Mouse (Mus musculus) effector memory CD4-positive, alpha-beta T cell, adult 7 months (primary cell): Measurements from ENCODE around the gene Rps27rt. TPM values are rescaled to one million over a fixed set of nuclear protein-coding genes. Genes with fewer than 3 reads are reported as not detected.

ENCODE experiments used
- polyA plus RNA-seq: library from polyadenylated mRNA; unstranded; fragments of 100-300 nt; shearing (Covaris generic); gene quantifications from one replicate; pipeline ENCODE4 v1.2.1, GENCODE M21; 2017

Gene Rps27rt
- polyA plus RNA-seq, result 3,421 TPM

DNA sequence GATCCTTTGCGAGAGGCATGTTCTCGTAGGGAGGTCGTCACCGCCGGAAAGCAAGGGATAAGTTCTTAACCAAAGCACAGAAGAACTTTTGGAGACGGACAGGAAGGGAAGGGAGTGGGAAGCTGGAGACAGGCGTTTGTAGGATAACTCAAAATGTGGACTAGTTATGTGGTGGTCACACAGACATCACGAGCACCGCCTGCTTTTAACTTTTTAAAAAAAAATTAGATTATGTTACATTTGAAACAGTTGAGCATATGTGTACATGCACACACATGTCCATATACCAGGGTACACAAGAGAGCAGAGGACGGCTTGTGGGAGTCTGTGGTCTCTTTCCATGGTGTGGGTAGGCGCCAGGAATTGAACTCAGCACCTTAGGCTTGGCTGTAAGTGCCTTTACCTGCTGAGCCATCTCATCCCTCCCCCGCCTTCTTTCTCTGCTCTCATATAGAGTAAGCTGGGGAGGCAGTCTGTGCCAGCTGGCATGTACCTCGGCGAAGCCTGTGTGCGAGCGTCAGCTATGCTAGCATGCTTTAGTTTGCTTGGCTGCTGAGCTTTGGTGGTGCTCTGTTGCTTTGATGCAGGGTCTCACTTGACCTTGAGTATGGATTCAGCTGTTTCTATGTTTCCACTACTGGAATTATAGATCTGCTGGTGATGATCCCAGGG is at the start of gene Rps27rt:
TSS of gene Rps27rt (minus strand) at position 51 of the 672 bp plus-strand sequence.

DNA sequence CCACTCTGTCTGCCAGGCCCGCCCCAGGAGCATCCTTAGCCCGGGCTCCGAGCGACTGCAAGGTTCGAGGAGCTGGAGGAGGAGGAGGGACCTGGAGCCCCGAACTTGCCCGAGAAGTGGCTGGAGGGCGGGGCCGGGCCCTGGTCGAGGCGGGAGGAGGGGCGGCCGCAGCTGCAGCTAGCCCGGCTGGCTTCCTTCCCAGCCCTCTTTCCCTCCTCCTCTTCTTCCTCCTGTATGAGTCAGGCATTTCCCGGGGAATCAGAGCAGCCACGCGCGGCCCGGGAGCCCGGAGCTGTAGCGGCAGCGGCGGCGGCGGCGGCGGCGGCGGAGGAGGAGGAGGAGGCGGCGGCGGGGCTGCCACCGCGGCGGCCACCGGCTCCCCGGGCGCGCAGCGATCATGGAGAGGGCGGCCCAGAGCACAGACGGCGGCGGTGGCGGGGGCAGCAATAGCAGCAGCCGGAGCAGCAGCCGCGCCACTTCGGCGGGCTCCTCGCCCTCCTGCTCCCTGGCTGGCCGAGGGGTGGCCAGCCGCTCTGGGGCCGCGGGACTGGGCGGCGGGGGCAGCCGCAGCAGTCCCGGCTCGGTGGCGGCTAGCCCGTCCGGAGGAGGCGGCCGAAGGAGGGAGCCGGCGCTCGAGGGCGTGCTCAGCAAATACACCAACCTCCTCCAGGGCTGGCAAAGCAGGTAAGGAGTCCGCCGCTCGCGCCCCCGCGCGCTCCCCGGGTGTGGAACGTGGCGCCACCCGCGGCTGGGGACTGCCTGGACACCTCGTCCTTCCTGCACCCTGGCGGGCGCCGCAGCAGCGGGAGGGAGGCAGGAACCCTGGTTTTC is 4.0 kb downstream of the Rps27rt start, which contains the start of gene Osbpl10:
TSS of gene Osbpl10 (plus strand) at position 289 of the 831 bp plus-strand sequence.

DNA sequence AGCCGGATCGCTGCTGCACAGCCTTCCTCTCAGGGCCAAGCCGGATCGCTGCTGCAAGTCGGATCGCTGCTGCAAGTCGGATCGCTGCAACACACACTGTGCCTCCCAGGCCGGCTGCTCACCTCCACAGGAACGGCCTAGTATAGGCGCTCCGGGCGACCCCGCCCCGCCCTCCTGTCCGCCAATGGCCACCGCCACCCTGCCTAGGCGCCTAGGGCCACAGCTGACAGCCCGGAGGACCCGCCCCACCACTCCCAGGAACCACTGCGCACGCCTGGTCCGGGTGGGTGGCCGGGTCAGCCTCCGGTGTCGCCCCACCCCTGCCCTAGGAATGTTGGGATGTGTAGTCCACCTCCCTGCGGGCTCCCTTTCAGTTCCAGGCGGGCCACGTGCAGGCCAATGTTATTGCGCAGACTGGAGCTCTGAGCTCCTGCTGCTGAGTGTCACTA is 48.8 kb downstream of the Rps27rt start, which contains the start of gene Gpd1l:
TSS of gene Gpd1l (minus strand) at position 265 of the 449 bp plus-strand sequence.

Other genes with a start within 250 kb of the Rps27rt start
- gene Cmtm7, start 200.9 kb downstream of the Rps27rt start, polyA plus RNA-seq, result 74.2 TPM
- not detected for gene Cmtm8, start 138.6 kb downstream of the Rps27rt start, polyA plus RNA-seq
- 21.8 TPM for gene Gpd1l, start 48.8 kb downstream of the Rps27rt start, polyA plus RNA-seq
- not detected for gene Osbpl10, start 4.2 kb downstream of the Rps27rt start, polyA plus RNA-seq